ENCODE assay signal across 1 mouse cellular context in the genomic region with DNA sequence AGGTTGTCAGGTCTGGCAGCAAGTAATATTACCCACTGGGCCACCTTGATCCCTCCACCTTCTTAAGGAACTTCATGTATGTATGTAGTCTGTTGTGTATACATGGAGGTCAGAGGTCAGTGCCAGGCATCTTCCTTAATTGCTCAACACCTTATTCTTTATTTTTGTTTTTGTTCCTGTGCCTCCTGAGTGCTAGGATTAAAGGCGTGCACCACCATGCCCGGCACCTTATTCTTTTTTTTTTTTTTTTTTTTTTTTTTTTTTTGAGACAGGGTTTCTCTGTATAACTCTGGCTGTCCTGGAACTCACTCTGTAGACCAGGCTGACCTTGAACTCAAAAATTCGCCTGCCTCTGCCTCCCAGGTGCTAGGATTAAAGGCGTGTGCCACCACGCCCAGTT. TPM values are rescaled to one million over a fixed set of nuclear protein-coding genes. Genes with fewer than 3 reads are reported as not detected.
"Had no signal": no experiment of that assay in that cellular context is flagged by ENCODE, and none has a peak within 500 bp of the region (broad histone marks: within the 10 kb centered on the region; RNA-seq: fewer than 3 reads in every experiment).

No protein-coding gene starts in this region.

RNA-seq across cellular contexts. Expression of gene Kank2, which starts 25.1 kb away (rescaled TPM):
- polyA plus RNA-seq: inflammation-experienced regulatory T-cells, adult 6 months had no signal
